Mouse (Mus musculus): ENCODE data around the gene Fcrla. TPM values are rescaled to one million over a fixed set of nuclear protein-coding genes. Genes with fewer than 3 reads are reported as not detected.

Gene Fcrla
- total RNA-seq, 2 experiments from 2014 or later, result not detected

GRCm38 (mm10) chr1:170933386-170933920 lies 6.1 kb upstream of the Fcrla start:
- DNase-seq (ENCODE audit: low spot score in 2 of 2), result no peak
- intact Hi-C loops (cut with DNase I), result no loop called here

DNA sequence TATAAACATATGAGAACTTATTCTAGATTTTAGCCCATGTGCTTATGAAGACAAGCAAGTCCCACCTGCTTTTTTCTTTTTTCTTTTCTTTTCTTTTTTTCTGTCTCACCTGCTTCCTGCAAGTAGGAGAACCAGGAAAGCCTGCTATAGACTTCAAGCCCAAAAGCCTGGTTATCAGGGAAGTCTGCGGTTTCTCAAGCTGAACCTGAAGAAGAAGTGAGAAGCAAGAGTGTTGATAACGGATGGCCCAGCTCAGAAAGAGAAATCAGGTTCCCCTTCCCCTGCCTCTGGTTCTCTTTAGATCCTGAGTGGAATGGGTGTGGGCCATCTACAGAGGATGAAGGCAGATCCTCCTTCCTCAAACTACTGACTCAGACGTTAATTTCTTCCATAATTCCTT lies 4.7 kb upstream of the Fcrla start:
- DNase-seq (ENCODE audit: low spot score in 2 of 2), result no peak
- intact Hi-C loops (cut with DNase I), result no loop called here

DNA sequence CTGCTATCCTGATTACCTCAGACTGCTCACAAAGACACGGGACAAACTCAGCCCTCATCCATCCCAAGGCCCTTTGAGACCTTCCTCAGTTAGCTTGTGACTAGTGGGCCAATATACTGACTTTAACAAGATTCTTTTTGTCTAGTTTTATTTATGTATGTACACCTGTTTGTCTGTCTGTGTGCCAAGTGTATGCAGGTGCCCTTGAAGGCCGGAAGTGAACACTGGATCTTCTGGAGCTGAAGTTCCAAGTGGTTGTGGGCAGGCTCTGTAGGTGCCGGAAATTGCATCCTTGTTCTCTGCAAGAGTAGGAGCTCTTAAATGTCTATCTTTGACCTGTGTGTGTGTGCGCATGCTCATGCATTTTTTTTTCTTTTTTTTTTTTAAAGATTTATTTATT lies 1.9 kb upstream of the Fcrla start:
- DNase-seq (ENCODE audit: low spot score in 2 of 2), result no peak
- intact Hi-C loops (cut with DNase I), result no loop called here

DNA sequence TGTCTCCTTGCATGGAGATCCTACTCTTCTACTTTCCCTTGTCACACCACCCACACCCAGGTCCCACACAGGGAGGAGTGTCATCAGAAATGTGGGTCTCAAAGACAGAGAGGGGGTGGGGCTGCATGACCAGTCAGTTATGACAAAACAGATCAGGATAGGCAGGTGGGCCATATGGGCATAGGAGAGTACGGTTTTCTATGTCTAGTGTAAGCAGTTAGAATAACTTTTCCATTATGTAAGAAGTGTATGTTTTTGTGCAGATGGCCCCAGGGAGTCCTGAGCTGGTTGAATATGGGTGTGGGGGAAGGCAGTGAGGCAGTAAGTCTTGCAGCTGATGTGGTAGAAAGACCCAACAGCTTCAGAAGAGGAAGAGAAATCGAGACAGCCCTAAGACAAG lies 1.1 kb upstream of the Fcrla start:
- intact Hi-C loops (cut with DNase I), result no loop called here
- DNase-seq (ENCODE audit: low spot score in 2 of 2), result no peak

DNA sequence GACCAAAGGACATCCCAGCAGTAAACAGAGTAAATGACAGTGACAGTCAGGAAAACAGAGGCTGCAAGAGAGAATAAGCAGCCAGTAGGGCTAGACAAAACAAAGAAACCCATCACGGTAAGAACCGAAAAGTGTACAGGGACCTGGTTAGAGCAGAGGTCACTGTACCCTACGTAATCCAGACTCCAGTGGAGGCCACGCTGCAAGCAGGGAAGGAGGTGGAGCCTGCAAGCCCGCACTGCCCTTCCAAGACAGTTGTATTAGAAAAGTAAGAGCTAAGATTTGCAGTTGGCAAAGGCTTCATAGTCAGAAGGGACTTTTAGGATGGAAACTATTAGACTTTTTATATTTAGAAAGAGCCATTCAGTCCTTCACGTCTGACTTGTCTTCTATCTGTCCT lies 442 bp downstream of the Fcrla start:
- DNase-seq (ENCODE audit: low spot score in 2 of 2), result no peak
- intact Hi-C loops (cut with DNase I), result no loop called here

- no peak for DNase-seq (ENCODE audit: low spot score in 2 of 2)
Measured at GRCm38 (mm10) chr1:170924485-170924884, 2.9 kb downstream of the Fcrla start.

DNA sequence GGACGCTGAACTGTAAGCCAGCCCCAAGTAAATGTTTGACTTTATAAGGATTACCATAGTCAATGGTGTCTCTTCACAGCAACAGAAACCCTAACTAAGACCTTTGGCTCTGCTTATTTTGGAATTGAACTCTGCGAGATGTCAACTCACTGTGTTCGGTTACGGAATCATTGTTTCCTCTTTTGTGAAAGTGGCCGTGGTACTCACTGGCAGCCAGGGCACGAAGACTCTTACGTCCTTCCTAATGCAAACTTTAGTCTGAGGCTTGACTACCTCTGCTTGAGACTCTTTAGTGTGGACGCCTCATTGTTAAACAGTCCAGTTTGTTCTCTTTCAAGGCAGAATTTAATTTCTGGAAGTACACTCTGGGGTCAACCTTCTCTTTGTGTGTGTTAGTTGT lies 8.1 kb downstream of the Fcrla start:
- DNase-seq (ENCODE audit: low spot score in 2 of 2), result no peak
- intact Hi-C loops (cut with DNase I), result no loop called here

More at GRCm38 (mm10) chr1:170924485-170924884, 2.9 kb downstream of the Fcrla start:
- intact Hi-C loops (cut with DNase I), result no loop called here

DNA sequence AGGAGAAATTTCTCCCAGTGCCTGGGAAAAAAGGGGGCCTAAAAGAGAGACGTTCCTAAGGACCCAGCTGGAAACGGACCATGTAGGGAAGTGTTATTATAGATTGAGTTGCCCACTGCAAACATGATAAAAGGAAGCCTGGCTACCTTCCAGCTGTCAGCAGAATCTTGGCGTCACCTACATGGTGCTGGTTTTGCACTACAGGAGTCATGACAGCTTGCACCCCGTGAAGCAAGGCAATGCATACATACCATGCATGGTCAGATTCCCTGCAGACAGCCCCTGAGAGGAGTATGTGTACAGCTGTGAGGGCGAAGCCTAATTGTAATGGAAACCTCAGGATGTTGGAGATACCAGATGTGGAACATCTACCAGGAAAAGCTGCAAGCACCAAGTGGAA lies 11.7 kb downstream of the Fcrla start:
- intact Hi-C loops (cut with DNase I), result no loop called here
- no peak for DNase-seq (ENCODE audit: low spot score in 2 of 2)

GRCm38 (mm10) chr1:170912891-170913615 lies 14.3 kb downstream of the Fcrla start, which contains the start of gene Fcrlb:
Gene Fcrlb (minus strand): TSS chr1:170912941.
- intact Hi-C loops (cut with DNase I), result no loop called here
- DNase-seq (ENCODE audit: low spot score in 2 of 2), result no peak

DNA sequence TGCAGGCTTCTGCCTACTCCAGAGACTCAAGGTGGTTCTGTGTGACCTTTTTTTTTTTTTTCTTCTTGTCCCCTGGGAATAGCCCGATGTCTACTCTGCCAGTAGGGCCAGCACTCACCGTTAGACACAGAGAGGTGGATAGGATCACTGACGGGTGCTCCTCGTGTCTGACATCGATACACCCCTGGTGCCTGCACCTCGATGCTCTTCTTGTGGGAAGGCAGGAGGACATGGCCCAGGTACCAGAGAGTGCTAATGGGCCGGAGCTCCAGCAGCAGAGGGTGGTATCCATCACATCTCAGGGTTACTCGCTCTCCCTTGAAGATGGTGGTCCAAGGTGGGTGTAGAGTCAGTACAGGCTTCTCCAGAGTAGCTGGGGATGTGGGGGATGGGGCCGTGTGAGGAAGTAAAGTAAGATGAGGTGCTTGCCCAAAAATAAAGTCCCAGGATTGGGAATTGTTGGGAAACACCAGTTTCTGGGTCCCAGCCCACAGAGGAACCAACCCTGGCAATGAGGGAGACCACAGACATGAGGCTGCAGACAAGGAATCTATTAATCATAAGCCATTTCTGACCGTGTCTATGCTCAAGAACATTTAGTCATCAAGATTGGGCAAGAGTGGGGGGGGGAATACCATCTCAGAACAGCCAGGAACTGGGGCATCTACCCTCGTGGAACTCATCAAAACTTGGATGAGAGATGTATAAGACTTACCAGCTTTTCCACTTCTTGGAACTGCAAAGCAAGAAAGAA lies 15.3 kb downstream of the Fcrla start:
- no peak for DNase-seq (ENCODE audit: low spot score in 2 of 2)
- intact Hi-C loops (cut with DNase I), result no loop called here

GRCm38 (mm10) chr1:170908341-170908740 lies 19.0 kb downstream of the Fcrla start:
- intact Hi-C loops (cut with DNase I), result loop anchor here (2.0 kb wide), 1 partner anchor 76 kb away; no protein-coding TSS in a partner anchor
- no peak for DNase-seq (ENCODE audit: low spot score in 2 of 2)

GRCm38 (mm10) chr1:170907456-170908191 lies 19.8 kb downstream of the Fcrla start:
- DNase-seq (ENCODE audit: low spot score in 2 of 2), result peak in 1 of 2 experiments; percentile 34
- intact Hi-C loops (cut with DNase I), result loop anchor here (2.0 kb wide), 1 partner anchor 77 kb away; no protein-coding TSS in a partner anchor

GRCm38 (mm10) chr1:170907111-170907455 lies 20.3 kb downstream of the Fcrla start:
- intact Hi-C loops (cut with DNase I), result no loop called here
- no peak for DNase-seq (ENCODE audit: low spot score in 2 of 2)

- intact Hi-C loops (cut with DNase I), result no loop called here
- no peak for DNase-seq (ENCODE audit: low spot score in 2 of 2)
Measured at GRCm38 (mm10) chr1:170903485-170903884, 23.9 kb downstream of the Fcrla start.

DNA sequence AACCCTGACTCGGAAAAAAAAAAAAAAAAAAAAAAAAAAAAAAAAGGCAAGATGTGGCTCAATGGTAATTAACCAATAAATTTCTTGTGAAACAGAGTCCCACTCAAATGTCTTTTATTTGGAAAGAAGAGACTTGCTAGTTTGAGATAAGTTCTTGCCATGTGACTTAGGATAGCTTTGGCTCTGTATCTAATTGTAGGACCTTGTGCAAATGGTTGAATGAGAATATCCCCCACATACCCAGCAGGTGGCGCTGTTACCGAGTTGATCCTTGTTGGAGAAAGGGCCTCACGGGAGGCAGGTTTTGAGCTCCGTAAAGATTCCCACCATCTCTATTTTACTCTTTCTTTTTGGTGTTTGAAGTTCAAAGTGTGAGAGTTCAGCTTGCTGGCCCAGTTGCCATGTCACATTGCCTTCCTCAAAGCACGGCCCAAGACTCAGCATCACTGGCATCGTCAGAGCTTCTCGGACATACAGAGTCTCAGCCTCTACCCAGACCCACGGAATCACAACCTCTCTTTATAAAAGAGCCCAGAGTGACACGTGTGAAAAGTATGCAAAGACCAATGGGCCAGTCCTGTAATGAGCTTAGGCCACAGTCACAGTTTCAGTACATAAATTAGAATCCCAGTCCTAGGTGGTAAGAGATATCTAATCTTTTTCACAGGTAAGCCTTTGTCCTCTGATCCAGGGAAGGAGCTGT lies 25.7 kb downstream of the Fcrla start:
- intact Hi-C loops (cut with DNase I), result loop anchor here (1.0 kb wide), 1 partner anchor 91 kb away; no protein-coding TSS in a partner anchor
- DNase-seq (ENCODE audit: low spot score in 2 of 2), result peak; percentile 87 to 89

DNA sequence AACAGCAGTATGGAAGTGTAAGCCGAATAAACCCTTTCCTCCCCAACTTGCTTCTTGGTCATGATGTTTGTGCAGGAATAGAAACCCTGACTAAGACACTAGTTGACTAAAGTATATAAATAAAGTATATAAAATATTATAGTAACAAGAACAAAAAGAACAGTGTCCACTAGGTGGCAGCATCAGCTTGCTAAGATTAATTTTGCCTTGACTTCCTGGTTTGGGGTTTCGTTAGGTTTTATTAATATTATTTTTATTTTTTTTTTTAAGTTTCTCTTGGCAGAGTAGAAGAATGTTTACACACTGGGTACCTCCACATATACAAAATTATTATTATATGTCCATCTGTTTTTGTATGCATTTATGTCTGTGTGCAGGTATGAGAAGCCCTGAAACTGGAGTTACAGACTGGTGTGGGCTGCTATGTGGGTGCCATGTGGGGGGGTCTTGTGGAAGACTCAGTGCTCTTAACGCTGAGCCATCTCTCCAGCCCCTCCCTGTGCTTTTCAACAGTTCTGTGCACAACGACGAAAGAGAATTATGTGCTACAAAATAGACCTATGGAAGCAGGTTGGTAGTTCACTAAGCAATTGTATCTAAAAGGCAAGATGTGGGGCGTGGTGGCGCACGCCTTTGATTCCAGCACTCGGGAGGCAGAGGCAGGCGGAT lies 26.4 kb downstream of the Fcrla start:
- peak; percentile 81 for DNase-seq (ENCODE audit: low spot score in 2 of 2)
- intact Hi-C loops (cut with DNase I), result loop anchor here (1.0 kb wide), 1 partner anchor 91 kb away; no protein-coding TSS in a partner anchor

DNA sequence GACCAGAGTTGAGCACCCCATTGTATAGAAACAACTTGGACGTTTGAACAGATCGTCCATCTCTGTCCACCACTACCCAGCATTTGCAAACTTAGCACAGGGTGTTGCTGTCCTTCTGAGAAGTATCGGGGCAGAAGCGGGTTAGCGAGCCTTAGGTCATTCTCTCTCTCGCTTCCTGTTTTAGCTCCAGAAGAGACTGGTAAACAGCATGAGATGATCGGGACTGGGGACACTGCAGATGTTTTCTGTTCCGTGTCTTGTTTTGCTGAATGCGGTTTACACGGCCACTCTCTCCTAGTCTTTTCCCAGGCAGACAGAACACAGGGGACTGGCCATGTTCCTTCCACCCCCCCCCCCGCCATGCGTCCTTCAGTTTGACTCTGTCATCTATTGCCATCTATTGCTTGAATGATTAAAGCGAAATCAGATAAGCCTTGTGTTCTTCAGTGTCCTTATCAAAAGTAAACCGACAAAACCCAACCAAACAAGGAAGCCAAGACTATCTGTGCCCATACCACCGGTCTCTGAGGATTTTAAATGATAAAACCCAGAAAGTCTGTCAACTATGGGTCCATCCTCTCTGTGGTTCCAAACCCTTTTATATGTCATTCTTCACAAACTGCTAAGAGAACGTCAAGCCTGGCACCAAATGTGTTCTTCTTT lies 28.8 kb downstream of the Fcrla start:
- DNase-seq (ENCODE audit: low spot score in 2 of 2), result no peak
- intact Hi-C loops (cut with DNase I), result no loop called here

DNA sequence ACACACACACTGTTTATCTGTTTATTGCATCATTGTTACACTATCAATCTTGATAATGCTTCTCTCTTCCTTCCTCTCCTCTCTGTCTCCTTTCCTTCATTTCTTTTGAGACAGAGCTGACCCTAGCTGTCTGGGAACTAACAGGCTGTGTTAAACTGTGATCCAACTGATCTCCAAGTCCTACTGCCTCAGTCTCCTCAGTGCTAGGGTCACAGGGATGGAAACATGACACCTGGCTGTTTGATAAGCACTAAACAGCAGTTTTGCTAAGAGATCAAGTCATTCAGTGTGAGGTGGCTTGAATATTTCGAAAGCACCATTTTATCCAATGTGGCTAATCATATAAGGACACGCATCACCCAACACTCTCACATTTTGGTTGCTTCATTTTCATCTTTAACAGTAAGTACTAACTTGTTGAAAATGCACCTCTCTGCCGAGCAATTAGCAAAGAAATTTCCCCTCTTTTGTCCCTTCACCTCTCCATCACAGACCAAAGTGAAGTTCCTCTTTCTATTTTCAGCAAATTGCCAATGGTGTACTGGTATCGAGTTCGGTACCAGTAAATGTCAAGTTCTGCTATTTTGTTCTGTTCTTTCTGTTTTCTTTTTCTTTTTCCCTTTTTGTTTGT lies 30.6 kb downstream of the Fcrla start:
- intact Hi-C loops (cut with DNase I), result no loop called here

More for the DNA sequence above, 30.6 kb downstream of the Fcrla start:
- DNase-seq (ENCODE audit: low spot score in 2 of 2), result no peak

All from left cerebral cortex, postnatal 14 days (tissue).